Mouse (Mus musculus): ENCODE measurements at regions not wholly inside any gene's neighbourhood (a gene's known extent, or its start where the extent isn't known, plus 50 kb on each side); places are given as distances from the start of the nearest gene placed in this dataset.

DNA sequence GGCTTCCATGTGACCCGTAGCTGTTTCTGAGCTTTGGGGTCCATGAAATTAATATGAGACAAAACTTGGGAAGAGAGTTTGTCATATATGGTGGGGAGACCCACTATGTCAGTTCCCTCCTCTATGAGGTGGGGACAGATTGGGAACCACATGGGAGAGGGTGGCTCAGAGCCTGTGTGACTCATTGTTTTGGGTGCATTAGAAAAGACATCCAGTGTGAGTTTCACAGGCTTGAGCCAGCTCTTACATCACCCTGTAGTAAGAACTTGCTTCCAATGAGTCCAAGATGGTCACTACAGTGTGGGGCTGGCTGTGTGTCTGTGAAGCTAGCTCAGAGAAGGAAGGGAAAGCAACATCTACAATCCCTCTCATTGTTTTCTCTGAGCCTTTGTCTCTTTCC, 314.6 kb upstream of the Myt1l start:
- CTCF ChIA-PET: no interaction called here

DNA sequence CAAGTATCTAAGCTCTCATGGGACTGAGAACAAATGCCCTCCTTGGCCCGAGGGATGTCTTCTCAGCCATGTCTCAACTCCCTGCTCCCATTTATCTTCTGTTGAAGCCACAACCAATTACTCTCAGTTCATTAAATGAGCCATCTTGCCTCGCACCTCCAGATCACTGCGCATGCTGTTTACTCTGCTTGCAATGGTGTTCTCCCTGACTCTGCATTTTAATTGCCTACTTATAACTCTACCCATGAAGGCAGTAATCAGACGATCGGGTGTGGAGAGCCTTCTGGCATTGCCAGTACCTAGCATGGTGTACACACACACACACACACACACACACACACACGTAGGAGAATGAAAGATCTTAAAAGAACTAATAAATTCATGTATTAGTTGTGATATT, 306.1 kb upstream of the Myt1l start:
- CTCF ChIA-PET: no interaction called here

DNA sequence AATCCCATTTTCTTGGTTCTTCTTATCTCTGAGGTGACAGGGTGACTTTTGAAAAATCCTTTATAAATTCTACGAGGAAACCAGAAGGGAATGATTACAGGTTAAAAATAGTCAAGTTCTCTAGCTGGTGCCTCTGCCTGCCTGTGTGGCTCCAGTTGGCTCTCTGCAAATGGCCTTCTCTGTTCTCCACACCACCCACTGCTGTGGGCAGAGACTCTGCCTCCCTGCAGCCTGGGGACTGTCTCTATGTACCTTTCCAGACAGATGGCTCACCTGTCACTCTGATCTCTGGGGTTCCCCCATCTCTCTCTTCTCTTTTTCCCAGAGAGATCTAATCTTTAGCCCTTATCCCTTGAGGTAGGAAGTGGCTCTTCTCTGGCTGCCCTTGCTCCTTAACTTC, 302.2 kb upstream of the Myt1l start:
- CTCF ChIA-PET: no interaction called here

DNA sequence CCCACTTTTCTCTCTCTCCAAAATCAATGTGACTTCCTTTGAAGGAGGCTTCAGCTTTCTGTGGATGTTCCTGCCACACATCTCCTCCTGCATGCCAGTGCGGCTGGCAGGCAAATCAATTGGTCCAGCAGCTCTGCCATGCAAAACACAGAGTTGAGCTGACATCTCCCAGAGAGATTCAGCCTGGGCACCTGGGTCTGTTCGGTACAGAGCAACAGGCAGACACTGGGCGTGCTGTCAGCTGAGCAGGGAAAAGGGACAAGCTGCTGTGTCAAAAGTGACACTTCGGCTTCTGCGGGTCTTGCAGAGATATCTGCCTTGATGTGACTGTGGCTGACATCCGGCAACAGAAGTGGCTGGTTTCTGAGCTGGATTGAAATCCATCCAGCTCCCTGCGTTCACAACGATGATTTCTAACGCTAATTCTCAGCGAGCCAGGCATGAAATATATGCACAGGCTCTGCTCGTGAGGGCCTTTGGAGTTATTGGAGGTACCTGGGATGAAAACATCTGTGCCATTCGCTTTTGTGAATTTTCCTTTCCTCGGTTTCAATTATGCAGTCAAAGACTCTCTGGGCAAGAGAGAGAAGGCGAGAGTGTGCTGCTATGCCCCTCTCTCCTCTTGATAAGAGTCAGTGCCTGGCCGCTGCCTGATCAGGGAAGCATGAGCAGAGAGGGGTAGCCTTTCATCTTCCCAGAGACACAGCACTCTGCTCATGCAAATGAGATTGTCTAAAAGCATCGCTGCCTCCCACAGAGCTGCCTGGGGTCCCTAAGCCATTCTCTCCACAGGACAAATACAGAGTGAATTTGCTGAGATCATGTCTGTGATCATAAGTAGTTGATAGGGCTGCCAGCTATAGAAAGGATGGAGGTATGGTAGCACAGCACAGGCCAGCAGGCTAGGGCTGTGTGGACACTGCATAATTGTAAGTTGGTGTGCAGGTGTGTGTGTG, 295.4 kb upstream of the Myt1l start:
- CTCF ChIA-PET: no interaction called here

DNA sequence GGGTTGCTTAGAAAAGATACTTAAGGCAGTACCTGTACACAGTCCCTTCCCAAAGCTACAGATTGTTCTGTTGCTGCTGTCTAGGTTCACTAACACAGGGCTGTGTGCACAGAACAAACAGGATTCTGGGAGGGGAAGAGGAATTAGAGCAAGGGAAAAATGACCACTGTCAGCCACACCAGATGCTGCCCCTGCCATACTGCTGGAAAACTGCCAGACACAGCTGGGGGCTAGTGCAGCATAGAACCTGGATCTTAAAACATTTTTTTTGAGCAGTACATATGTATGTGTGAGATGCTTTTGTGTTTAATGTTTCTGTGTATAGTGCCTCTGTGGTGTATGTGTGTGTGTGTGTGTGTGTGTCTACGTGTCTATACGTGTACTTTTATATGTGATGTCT, 291.7 kb upstream of the Myt1l start:
- CTCF ChIA-PET: no interaction called here

DNA sequence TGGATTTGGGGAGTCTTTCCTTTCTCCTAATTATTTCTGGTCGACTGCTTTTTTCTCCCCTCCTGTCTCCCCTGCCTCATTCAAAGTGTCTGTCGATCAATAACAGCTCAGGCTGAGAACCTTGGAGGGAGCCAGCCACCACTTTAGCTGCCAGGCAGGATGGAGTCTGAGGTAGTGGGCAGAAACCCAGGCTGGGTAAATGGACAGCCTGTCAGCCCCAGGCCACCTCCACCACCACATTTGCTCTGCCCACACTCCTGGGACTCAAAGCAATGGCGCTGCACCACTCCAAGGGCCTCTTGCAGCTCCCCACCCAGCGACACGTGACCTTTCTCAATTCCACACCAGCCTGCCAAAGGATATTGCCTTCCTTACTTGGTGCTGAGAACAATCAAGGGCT, 290.7 kb upstream of the Myt1l start:
- CTCF ChIA-PET: no interaction called here

DNA sequence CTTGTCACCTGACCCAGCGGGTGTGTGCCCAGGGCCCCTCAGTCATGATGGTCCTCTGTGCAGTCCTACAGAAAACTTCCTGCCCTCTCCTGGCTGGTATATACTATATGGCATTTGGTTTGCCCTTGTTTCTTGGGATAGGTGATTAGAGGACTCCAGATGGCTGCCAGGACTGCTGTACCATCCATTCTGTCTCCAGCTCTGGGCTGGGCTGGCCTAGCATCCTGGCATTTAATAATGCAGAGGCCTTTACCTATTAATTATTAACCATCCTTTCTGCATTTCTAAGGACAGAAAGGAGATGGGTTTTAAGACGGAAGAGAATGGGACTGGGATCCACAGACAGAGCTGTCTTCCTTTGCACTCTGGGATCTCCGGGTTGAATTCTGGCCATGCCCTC, 288.7 kb upstream of the Myt1l start:
- CTCF ChIA-PET: no interaction called here

DNA sequence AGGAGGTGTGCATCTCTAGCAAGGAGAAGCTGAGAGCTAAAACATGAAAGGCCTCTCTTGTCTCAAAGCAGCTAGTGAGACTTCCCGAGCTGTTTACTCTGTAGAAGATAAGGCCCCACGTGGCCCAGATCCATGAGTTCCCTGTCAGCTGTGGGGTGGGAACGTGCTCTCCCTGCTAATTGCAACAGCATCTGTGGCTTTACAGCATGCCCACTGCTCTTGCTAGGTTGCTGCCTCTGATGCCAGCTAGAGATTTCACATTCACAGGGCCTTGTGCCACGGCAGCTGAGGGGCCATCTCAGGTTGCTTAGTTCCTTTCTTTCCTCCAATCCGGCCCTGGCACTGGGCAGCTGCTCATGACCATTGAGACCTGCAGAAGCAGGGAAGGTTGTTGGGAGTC, 288.2 kb upstream of the Myt1l start:
- CTCF ChIA-PET: no interaction called here

DNA sequence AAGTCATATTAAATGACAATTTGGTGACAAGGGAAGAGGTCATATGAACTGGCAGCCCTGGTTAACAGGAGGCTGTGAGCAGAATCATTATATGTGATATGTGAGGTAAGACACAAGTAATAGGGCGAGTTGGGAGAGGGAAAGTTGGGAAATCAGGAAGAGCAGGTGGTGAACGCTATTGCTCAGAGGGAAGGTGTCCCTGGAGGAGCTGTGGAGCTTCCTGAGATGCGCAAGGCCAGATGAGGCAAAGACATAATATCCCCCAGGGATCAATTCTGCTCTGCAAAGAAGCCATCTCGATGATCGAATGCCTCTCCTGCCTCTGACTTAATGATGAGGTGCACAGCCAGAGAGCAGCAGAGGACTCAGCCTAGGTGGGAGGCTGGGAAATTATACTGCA, 285.1 kb upstream of the Myt1l start:
- CTCF ChIA-PET: no interaction called here

DNA sequence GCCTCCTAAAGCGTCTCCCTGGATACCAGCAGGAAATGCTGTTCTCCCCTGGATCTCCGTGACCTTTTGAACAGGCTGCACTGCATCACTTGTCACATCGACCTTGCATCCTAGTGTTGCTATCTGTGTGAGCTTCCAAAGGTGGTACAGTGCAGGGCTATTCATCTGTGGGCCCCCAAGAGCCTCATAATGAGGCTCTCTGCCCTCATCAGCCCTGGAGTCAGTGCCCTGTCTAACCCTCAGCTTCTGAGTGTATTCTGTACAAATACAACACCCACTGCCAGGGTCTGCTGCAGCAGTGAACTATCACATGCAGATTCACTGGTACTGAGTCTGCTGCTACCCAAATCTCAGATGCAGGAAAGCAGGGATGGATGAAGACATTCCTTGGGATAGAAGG, 282.1 kb upstream of the Myt1l start:
- CTCF ChIA-PET: no interaction called here

DNA sequence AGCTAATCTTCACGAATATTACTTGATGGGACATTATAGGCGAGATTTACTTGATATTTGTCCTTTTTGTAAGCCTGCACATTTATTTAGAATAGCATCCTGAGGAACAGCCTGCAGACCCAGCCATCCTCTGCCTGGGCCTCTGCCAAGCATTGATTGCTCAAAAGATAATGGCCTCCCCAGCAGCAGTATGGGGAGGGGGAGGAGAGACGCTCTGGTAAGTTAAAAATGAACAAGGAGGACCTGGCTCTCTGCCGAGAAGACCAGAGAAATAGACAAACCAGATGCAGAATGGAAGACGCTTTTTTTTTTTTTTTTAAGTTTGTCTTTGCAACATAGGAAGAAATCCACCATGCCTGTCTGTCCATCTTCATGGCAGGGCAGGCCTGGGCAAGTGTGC, 280.8 kb upstream of the Myt1l start:
- CTCF ChIA-PET: no interaction called here

DNA sequence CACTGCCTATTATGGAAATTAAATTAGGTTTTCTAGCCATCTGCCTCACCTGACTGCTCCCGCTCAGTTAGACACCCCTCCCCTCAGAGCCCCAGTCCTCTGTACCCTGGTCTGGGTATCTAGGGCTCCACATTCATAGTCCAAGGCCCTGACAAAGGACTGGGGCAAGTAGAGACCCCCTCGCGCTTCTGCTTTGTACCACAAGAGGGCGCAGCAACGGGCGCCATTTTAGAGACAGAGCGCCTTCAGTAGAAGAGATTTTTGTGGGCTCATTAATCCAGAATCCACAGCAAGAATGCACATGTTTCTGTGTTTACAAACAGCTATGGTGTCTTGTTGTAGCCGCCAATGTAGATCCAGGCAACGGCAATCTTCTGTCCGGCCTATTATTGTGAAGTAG, 279.7 kb upstream of the Myt1l start:
- CTCF ChIA-PET: no interaction called here

DNA sequence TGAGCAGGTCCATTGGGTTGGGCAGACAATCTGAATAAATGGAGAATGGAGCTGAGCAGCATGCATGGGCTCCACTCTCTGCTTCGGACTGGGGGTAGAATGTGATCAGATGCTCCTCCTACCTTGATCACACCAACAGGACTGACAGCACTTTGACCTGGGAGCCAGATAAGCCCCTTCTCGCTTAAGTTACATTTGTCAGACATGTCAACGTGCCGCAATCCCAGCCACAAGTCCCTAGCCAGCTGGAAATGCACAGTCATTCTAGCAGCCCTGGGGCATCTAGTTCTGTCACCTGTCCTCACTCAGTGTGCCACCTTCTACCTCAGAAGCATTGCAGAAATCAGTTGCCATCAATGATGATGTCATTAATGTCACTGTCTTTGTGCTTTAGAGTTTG, 272.1 kb upstream of the Myt1l start:
- CTCF ChIA-PET: no interaction called here

DNA sequence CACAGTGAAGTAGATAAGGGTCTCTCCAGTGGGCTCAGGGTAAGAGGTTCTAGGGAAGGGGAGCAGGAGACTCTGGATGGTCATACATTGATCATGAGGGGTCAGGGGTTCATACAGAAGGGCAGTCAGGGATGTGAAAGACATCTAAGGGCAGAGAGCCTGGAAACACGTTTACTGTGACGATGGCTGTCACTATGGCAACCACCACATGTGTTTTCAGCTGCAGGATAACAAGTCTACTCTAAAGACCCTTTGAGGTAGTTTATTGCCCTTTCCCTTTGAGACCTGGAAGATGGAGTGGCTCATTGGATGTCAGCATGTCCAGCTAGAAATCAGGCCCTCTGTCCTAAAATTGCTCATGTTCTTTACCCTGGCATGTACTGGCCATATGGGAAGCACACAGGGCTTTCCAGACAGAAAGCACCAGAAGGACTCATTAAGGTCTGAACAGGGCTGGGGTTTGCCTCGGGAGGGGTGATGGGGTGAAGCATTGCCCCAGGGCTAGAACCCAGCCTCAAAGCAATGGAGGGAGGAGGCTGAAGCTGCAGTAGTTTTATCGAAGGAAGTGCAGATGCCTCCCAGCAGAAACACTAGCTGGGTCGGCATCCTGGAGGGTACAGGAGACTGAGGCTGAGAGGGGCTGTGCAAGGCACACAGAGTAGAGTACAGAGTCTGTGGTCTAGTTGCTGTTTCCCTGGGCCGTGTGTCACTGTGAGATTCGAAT, 271.0 kb upstream of the Myt1l start:
- CTCF ChIA-PET: no interaction called here

DNA sequence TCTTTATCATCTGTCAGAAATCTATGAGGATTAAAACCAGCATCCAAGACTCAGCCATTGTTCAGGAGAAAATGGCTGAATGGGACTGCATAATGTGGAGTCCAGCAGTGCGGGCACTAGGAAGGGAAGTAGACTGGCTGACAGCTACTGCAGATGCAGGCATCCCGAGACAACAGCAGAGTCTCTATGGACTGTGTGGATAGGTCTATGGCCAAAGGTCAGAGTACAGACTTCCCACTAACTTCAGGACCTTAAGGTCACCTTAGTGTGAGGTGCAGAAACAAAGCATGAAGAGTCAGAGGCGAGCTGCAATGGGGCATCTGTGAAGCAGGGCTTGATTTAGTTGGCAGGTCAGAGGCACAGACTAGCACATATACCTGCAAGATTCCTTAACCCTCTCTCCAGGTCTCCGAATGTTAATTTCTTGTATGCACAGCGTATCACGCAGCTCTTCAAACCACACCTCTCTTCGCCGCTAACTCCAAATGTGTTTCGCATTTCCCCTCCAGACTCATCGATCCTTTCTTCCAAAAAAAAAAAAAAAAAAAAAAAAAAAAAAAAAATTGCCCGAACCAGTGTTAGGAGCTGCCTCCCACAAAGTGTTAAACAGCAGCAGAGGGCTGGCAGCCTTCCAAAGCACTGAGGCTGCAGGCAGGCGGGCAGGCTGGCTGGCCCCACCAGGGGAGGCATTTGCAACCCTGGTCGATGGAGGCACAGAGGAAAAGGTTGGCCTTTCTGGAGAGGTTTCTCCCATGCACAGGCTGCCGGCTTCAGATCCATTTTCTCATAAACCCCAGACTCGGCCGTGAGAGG, 270.2 kb upstream of the Myt1l start:
- CTCF ChIA-PET: no interaction called here

DNA sequence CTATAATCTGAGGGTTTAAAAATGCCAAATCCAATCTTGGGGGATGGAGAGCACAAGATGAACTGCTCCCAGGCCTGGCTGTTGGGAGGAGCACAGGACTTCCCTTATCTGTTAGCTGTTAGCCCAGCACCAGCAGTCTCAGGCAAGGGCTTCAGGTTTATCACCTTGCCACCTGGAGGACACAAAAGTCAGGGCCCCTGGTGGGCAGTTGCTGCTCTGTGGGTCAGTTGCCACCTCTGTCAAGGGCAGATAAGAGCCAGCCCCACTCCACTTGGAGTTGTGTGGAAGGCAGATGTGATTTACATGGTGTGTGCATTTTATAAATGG, 269.7 kb upstream of the Myt1l start:
- CTCF ChIA-PET: no interaction called here

DNA sequence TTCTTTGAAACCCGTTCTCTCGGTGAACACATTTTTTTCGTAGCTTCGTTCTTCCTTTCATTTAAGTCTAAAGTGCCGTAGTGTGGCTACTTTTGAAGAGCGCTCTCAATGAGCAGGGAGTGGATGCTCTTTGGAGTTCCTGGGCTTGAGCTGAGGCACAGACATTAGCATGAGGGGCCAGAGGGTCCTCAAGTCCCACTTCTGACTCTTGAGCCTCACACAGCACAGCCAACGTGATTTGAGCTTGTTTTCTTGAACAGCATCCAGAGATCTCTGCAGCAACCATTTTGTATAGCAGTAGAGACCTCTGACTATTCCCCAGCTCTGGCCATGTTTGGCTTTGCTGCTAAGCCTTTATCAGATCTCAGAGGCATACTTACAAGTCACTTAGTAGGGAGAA, 269.2 kb upstream of the Myt1l start:
- CTCF ChIA-PET: no interaction called here

DNA sequence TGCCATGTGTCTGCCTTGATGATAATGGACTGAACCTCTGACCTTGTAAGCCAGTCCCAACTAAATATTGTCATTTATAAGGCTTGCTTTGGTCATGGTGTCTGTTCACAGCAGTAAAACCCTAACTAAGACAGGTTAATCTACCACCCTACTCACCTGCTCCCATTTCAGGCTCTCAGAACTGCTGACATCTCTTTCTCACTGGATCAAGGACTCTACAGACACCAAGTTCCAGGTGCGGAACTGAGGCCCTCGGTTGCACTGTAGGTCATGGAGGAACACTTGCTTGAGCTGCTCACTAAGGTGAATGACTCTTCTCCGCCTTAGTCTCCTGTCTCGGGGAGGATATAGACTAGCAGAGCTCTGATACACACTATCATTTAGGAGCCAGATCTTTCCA, 254.0 kb upstream of the Myt1l start:
- CTCF ChIA-PET: no interaction called here

DNA sequence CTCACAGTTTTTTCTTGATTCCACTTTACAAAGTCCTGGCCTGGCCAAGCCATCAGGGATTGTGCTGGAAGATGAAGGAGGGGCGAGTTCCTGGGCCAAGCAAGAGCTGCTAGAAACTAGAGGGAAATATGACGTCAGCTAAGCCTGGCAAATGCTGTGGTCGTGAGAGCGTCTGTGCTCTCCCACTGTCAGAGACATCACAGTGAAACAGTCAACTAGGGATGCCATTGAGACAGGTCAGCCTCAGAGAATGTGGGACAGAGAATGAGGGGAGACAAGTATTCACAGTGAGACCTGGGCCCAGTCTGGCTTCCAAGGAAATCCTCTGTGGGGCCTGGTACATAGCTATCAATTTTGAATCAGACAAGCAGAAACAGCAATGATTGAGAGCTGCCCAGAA, 252.5 kb upstream of the Myt1l start:
- CTCF ChIA-PET: no interaction called here

DNA sequence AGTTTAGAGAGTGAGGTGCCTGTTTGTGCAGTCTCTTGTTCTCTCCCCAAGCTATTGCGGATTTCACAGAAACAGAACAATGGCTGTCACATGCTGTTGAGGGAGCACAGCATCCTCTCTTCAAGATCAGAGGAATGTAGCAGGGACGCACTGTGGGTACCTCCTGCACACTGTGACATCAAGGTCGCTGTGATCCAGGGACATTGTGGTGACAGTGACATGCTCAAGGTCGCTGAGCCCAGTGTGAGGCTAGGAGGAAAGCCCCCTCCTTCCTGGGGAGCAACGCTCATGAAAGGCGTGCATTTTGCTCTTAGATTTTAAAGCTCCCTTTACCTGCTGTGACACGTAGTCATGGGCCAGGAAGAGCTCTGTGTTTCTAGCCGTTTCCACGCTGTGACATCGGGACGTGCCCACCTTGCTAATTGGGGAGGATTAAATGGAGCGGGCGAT, 248.5 kb upstream of the Myt1l start:
- CTCF ChIA-PET: no interaction called here

DNA sequence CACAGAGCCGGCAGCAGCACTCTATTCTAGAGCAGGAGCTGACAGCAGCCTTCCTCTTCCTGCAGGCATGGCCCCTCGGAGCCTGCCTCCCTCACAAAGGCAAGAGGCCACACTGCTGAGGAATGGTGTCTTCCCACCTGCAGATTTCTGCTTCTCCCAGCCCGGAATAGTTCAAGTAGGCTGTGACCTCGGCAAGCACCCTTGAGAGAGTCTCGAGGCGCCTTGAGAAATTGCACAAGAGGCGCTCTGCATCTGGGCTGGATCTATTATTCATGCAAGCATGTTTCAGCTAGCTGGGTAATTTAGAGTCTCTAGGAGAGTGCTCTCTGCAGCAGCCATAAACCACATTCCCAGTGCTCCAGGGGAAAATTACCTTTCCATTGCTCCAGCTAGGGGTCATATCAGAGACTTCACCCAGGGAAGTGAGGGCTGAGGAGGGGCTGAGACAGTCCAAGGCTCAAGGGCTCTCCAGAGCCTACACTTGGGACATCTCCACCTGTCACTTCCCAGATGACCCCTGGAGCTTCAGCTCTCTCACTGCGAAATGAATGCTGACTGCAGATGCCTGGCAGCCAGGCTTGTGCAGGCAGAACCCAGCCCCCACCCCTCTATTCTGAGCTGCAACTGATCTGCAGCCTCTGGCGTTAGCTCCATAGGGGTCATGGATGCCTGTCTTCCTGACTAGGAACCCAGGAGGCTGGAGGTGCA, 247.9 kb upstream of the Myt1l start:
- CTCF ChIA-PET: no interaction called here

Data from spleen, embryonic (tissue).